Mouse (Mus musculus) monocyte, adult 5-6 weeks (primary cell): ENCODE data around the gene Slx4. TPM values are rescaled to one million over a fixed set of nuclear protein-coding genes. Genes with fewer than 3 reads are reported as not detected.

ENCODE experiments used
- total RNA-seq: library from RNA; stranded (forward); fragments of 200-1000, 200-491, 200-594 nt; gene quantifications from 3 replicates; pipeline ENCODE4 v1.2.3, GENCODE M21; 2017

The Slx4 gene
- total RNA-seq, 1 experiment from 2014 or later: 21.9 TPM

Other genes with a start within 250 kb of the Slx4 start
- not detected in 3 replicates for gene Olfr15, start 172.9 kb downstream of the Slx4 start, total RNA-seq
- gene Zfp174, start 156.5 kb downstream of the Slx4 start, total RNA-seq: 0.11 to 1.5 TPM (median 1.4 TPM) in 3 replicates
- gene Naa60, start 131.4 kb downstream of the Slx4 start, total RNA-seq: 24.5 to 61.7 TPM (median 26.2 TPM) in 3 replicates
- gene Zfp597, start 119.2 kb downstream of the Slx4 start, total RNA-seq: 23.7 to 35.3 TPM (median 24.2 TPM) in 3 replicates
- 1.2 TPM in 1 of 3 replicates, not detected in the others for gene Gm20695, start 119.1 kb downstream of the Slx4 start, total RNA-seq
- gene 1700037C18Rik, start 95.1 kb downstream of the Slx4 start, total RNA-seq: 0.57 to 6.4 TPM (median 1.9 TPM) in 3 replicates
- gene Cluap1, start 95.0 kb downstream of the Slx4 start, total RNA-seq: 12.0 to 20.1 TPM (median 12.2 TPM) in 3 replicates
- 9.6 to 50.1 TPM (median 14.0 TPM) in 3 replicates for gene Nlrc3, start 27.1 kb downstream of the Slx4 start, total RNA-seq
- 0.29 TPM in 1 of 3 replicates, not detected in the others for gene Dnase1, start 33.2 kb upstream of the Slx4 start, total RNA-seq
- 29.8 to 50.5 TPM (median 41.3 TPM) in 3 replicates for gene Trap1, start 74.1 kb upstream of the Slx4 start, total RNA-seq
- gene Crebbp, start 210.2 kb upstream of the Slx4 start, total RNA-seq: 40.6 to 106 TPM (median 47.4 TPM) in 3 replicates